Mouse (Mus musculus) frontal cortex, adult (tissue): ENCODE data around the gene Prrg2.

Source experiments
- ATAC-seq: cut with Nextera tagmentation; 2 replicates; pipeline ENCODE4 v1.9.2; 2017; ENCODE audit warnings: mild to moderate bottlenecking, moderate library complexity, mixed read lengths; ENCODE audit not compliant: low TSS enrichment

Gene Prrg2

GRCm38 (mm10) chr7:45058607-45059571 lies 3.6 kb downstream of the Prrg2 start:
- ATAC-seq: no peak

- no peak for ATAC-seq
These were observed 5.5 kb downstream of the Prrg2 start for GRCm38 (mm10) chr7:45056972-45057348.

- no peak for ATAC-seq
These were observed 6.0 kb downstream of the Prrg2 start for GRCm38 (mm10) chr7:45056329-45056971.

- peak; percentile 87 for ATAC-seq
These were observed 8.5 kb downstream of the Prrg2 start for GRCm38 (mm10) chr7:45053931-45054510.

- ATAC-seq: peak; percentile 50
These were observed 9.2 kb downstream of the Prrg2 start for GRCm38 (mm10) chr7:45053117-45053930.

GRCm38 (mm10) chr7:45052862-45053116 lies 9.7 kb downstream of the Prrg2 start, which contains the start of gene Prr12:
Gene Prr12 (minus strand): TSS chr7:45052881.
- no peak for ATAC-seq

GRCm38 (mm10) chr7:45052181-45052861 lies 10.2 kb downstream of the Prrg2 start:
- no peak for ATAC-seq

- no peak for ATAC-seq
These were observed 10.9 kb downstream of the Prrg2 start for GRCm38 (mm10) chr7:45051601-45051974.

- peak; percentile 42 for ATAC-seq
These were observed 11.4 kb downstream of the Prrg2 start for GRCm38 (mm10) chr7:45050945-45051600.

GRCm38 (mm10) chr7:45048923-45049657 lies 13.4 kb downstream of the Prrg2 start:
- no peak for ATAC-seq

GRCm38 (mm10) chr7:45048001-45048890 lies 14.2 kb downstream of the Prrg2 start:
- ATAC-seq: no peak

- no peak for ATAC-seq
These were observed 15.0 kb downstream of the Prrg2 start for GRCm38 (mm10) chr7:45047491-45047890.

GRCm38 (mm10) chr7:45046853-45047350 lies 15.6 kb downstream of the Prrg2 start:
- no peak for ATAC-seq

- no peak for ATAC-seq
These were observed 16.7 kb downstream of the Prrg2 start for GRCm38 (mm10) chr7:45045741-45046140.

- no peak for ATAC-seq
These were observed 19.2 kb downstream of the Prrg2 start for GRCm38 (mm10) chr7:45043307-45043706.

- ATAC-seq: no peak
These were observed 21.6 kb downstream of the Prrg2 start for GRCm38 (mm10) chr7:45040851-45041250.

- ATAC-seq: no peak
These were observed 24.1 kb downstream of the Prrg2 start for GRCm38 (mm10) chr7:45038411-45038810.

- no peak for ATAC-seq
These were observed 24.6 kb downstream of the Prrg2 start for GRCm38 (mm10) chr7:45037720-45038361.
